In the genomic region with DNA sequence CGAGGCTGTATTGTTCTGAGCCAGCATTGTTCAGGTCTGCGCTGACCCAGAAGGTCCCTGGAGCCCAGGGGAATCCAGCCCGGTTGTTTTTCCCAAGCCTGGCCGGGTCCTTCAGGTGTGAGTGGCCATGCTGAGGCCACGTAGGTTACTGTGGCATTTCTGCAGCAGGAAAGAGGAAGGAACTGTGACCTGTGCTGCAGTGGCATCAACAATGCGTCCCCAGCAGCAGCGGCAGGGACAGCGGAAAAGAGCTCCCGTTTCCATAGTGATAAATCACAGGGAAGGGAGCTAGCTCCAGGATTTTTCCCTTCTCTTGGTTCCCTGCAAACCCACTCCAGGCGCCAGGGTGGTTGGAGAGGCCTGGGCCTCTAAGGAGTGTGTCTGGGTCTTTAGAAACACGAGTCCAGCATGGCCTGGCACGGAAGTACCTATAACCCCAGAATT, we compare ENCODE assay signal across 9 mouse cellular contexts. TPM values are rescaled to one million over a fixed set of nuclear protein-coding genes. Genes with fewer than 3 reads are reported as not detected.
DNase-seq lines count a peak whose midpoint lies in the region; ATAC-seq lines count a peak whose summit lies in the region.
"Had no signal": no experiment of that assay in that cellular context is flagged by ENCODE, and none has a peak within 500 bp of the region (broad histone marks: within the 10 kb centered on the region; RNA-seq: fewer than 3 reads in every experiment).

No protein-coding gene starts in this region.

- no peaks in the 10 kb centered on the region for H3K27me3 ChIP-seq in embryonic facial prominence, embryonic 11.5 days (ENCODE audit: control insufficient read depth, insufficient read depth, low read length)
- no peaks in the 10 kb centered on the region for H3K27me3 ChIP-seq in heart, embryonic 13.5 days (replicated peaks)
- H3K27me3 ChIP-seq in limb, embryonic 11.5 days (ENCODE audit: control insufficient read depth, insufficient read depth, low read length), result no peaks in the 10 kb centered on the region

- peak overlapping the region; percentile 29; the same call in 1 of the 2 replicates for H3K9ac ChIP-seq in embryonic facial prominence, embryonic 11.5 days (replicated peaks; ENCODE audit: low read length)
- peak overlapping the region; percentile 44 for H3K9ac ChIP-seq in heart, embryonic 13.5 days
- H3K9ac ChIP-seq in limb, embryonic 11.5 days (ENCODE audit: low read length), result peak overlapping the region; percentile 24; the same call in 1 of the 2 replicates

- H3K36me3 ChIP-seq in embryonic facial prominence, embryonic 11.5 days (replicated peaks; ENCODE audit: control insufficient read depth, insufficient read depth, low read depth, low read length), result no peaks in the 10 kb centered on the region
- H3K36me3 ChIP-seq in heart, embryonic 13.5 days, result no peaks in the 10 kb centered on the region
- H3K36me3 ChIP-seq in limb, embryonic 11.5 days (ENCODE audit: control insufficient read depth, insufficient read depth, low read length), result no peaks in the 10 kb centered on the region

- no peaks in the 10 kb centered on the region for H3K9me3 ChIP-seq in embryonic facial prominence, embryonic 11.5 days (replicated peaks; ENCODE audit: control insufficient read depth, low read length)
- H3K9me3 ChIP-seq in heart, embryonic 13.5 days, result no peaks in the 10 kb centered on the region
- no peaks in the 10 kb centered on the region for H3K9me3 ChIP-seq in limb, embryonic 11.5 days (ENCODE audit: control insufficient read depth, low read length)

- H3K4me1 ChIP-seq in embryonic facial prominence, embryonic 11.5 days (ENCODE audit: control insufficient read depth, insufficient read depth, low read length), result no peaks in the 10 kb centered on the region
- H3K4me1 ChIP-seq in heart, embryonic 13.5 days, result peaks cover 14% of the 10 kb centered on the region
- 0 out of 2 replicates have a peak, but pooled peaks cover 3% of the 10 kb centered on the region for H3K4me1 ChIP-seq in limb, embryonic 11.5 days (ENCODE audit: control insufficient read depth, insufficient read depth, low read length)

- no peak overlapping the region for H3K4me3 ChIP-seq in embryonic facial prominence, embryonic 11.5 days (ENCODE audit: low read depth, low read length)
- H3K4me3 ChIP-seq in heart, embryonic 13.5 days, result no peak overlapping the region
- no peak overlapping the region for H3K4me3 ChIP-seq in limb, embryonic 11.5 days (ENCODE audit: low read depth, low read length)

- 0 out of 2 replicates have a peak, but pooled peaks have one; percentile 29 for ATAC-seq in embryonic facial prominence, embryonic 11.5 days (replicated peaks; ENCODE audit: insufficient number of reproducible peaks, low FRiP score, low TSS enrichment, low read depth)
- ATAC-seq in heart, embryonic 13.5 days (ENCODE audit: extremely low read depth, insufficient number of reproducible peaks, low FRiP score, low TSS enrichment), result no peak
- ATAC-seq in limb, embryonic 11.5 days (ENCODE audit: insufficient number of reproducible peaks, low FRiP score, low TSS enrichment, low read depth), result no peak

- 16% methylated on average over 12 of the region's 12 CpGs for WGBS in embryonic facial prominence, embryonic 11.5 days
- 34% methylated on average over 12 of the region's 12 CpGs for WGBS in heart, embryonic 13.5 days
- WGBS in limb, embryonic 11.5 days, result 28% methylated on average over 12 of the region's 12 CpGs

- peak; percentile 18 for DNase-seq in adrenal gland, adult 8-10 months
- DNase-seq in embryonic facial prominence, embryonic 11.5 days (ENCODE audit: low spot score), result no peak
- DNase-seq in kidney, adult 9 months, result peak; percentile 48
- DNase-seq in limb, embryonic 11.5 days (ENCODE audit: low spot score), result no peak
- DNase-seq in right cerebral cortex, postnatal 10 days (ENCODE audit: low spot score in 2 of 2), result peak; percentile 69 to 74
- DNase-seq in cerebellum, adult 18-20 months, result no peak
- DNase-seq in spleen, postnatal 4 days (ENCODE audit: low spot score in 2 of 2), result no peak

- no peak overlapping the region for H3K27ac ChIP-seq in embryonic facial prominence, embryonic 11.5 days (replicated peaks; ENCODE audit: low read depth, low read length)
- peak overlapping the region; percentile 56 for H3K27ac ChIP-seq in heart, embryonic 13.5 days (replicated peaks)
- H3K27ac ChIP-seq in limb, embryonic 11.5 days (replicated peaks; ENCODE audit: low read depth, low read length), result no peak overlapping the region

- no peak overlapping the region for H3K4me2 ChIP-seq in embryonic facial prominence, embryonic 11.5 days (ENCODE audit: low read depth, low read length)
- no peak overlapping the region for H3K4me2 ChIP-seq in heart, embryonic 13.5 days
- no peak overlapping the region for H3K4me2 ChIP-seq in limb, embryonic 11.5 days (ENCODE audit: low read depth, severe bottlenecking)

RNA-seq across cellular contexts. Expression of a gene that starts 13.2 kb away (rescaled TPM):
- 10 to 100 TPM; 59.0 to 91.0 (median 69.9) TPM for total RNA-seq in adrenal gland, adult 8-10 months (2022)
- 26.7 and 29.7 TPM in 2 replicates for polyA plus RNA-seq in embryonic facial prominence, embryonic 11.5 days (2014; fragmentation: Nextera tagmentation; extraction: Ambion mirVana)
- 60.7 and 61.4 TPM in 2 replicates for polyA plus RNA-seq in heart, embryonic 13.5 days (2015; fragmentation: Nextera tagmentation; extraction: Ambion mirVana)
- polyA plus RNA-seq in limb, embryonic 11.5 days (2014; fragmentation: Nextera tagmentation; extraction: Ambion mirVana), result 24.8 and 26.0 TPM in 2 replicates

RNA-seq across cellular contexts. Expression of a gene that starts 13.8 kb away (rescaled TPM):
- total RNA-seq in adrenal gland, adult 8-10 months (2022), result 1 to 10 TPM; 1.6 to 4.6 (median 2.2) TPM
- 0.47 and 0.94 TPM in 2 replicates for polyA plus RNA-seq in embryonic facial prominence, embryonic 11.5 days (2014; fragmentation: Nextera tagmentation; extraction: Ambion mirVana)
- 1.5 and 1.9 TPM in 2 replicates for polyA plus RNA-seq in heart, embryonic 13.5 days (2015; fragmentation: Nextera tagmentation; extraction: Ambion mirVana)
- 0.89 and 1.4 TPM in 2 replicates for polyA plus RNA-seq in limb, embryonic 11.5 days (2014; fragmentation: Nextera tagmentation; extraction: Ambion mirVana)
- total RNA-seq: MEL had no signal

RNA-seq across cellular contexts. Expression of a gene that starts 42.1 kb away (rescaled TPM):
- 10 to 100 TPM in 1 of 4 experiments, 1 to 10 TPM in 3; 5.5 to 14.4 (median 7.9) TPM for total RNA-seq in adrenal gland, adult 8-10 months (2022)
- polyA plus RNA-seq in embryonic facial prominence, embryonic 11.5 days (2014; fragmentation: Nextera tagmentation; extraction: Ambion mirVana), result 7.3 and 12.7 TPM in 2 replicates
- 6.1 and 6.5 TPM in 2 replicates for polyA plus RNA-seq in heart, embryonic 13.5 days (2015; fragmentation: Nextera tagmentation; extraction: Ambion mirVana)
- 11.3 and 11.4 TPM in 2 replicates for polyA plus RNA-seq in limb, embryonic 11.5 days (2014; fragmentation: Nextera tagmentation; extraction: Ambion mirVana)

RNA-seq across cellular contexts. Expression of a gene that starts 51.8 kb away (rescaled TPM):
- total RNA-seq in adrenal gland, adult 8-10 months (2022), result 1,000 to 10,000 TPM in 1 of 4 experiments, 100 to 1,000 TPM in 3; 854 to 1,069 (median 919) TPM
- polyA plus RNA-seq in embryonic facial prominence, embryonic 11.5 days (2014; fragmentation: Nextera tagmentation; extraction: Ambion mirVana), result 498 and 533 TPM in 2 replicates
- 192 and 199 TPM in 2 replicates for polyA plus RNA-seq in heart, embryonic 13.5 days (2015; fragmentation: Nextera tagmentation; extraction: Ambion mirVana)
- polyA plus RNA-seq in limb, embryonic 11.5 days (2014; fragmentation: Nextera tagmentation; extraction: Ambion mirVana), result 501 and 510 TPM in 2 replicates

RNA-seq across cellular contexts. Expression of a gene that starts 51.9 kb away (rescaled TPM):
- total RNA-seq in adrenal gland, adult 8-10 months (2022), result 10 to 100 TPM in 2 of 4 experiments, 1 to 10 TPM in 2; 8.5 to 14.8 (median 11.4) TPM
- 21.1 and 22.6 TPM in 2 replicates for polyA plus RNA-seq in embryonic facial prominence, embryonic 11.5 days (2014; fragmentation: Nextera tagmentation; extraction: Ambion mirVana)
- 11.5 and 13.7 TPM in 2 replicates for polyA plus RNA-seq in heart, embryonic 13.5 days (2015; fragmentation: Nextera tagmentation; extraction: Ambion mirVana)
- 22.5 and 24.5 TPM in 2 replicates for polyA plus RNA-seq in limb, embryonic 11.5 days (2014; fragmentation: Nextera tagmentation; extraction: Ambion mirVana)

Comparison
In these comparisons a context has a peak if more than half of its experiments do, and no peak if none do; other contexts are left out.
1. DNase-seq: peak in adrenal gland, adult 8-10 months (single experiment), kidney, adult 9 months (single experiment) and right cerebral cortex, postnatal 10 days (2 of 2); none in embryonic facial prominence, embryonic 11.5 days (single experiment), limb, embryonic 11.5 days (single experiment), cerebellum, adult 18-20 months (0 of 2) and spleen, postnatal 4 days (0 of 2).
2. Peak in every context shown above with its lines, with median percentiles within 50 percentile points of each other: H3K9ac ChIP-seq.